Mouse (Mus musculus) ES-E14 (cell line): ENCODE measurements around the gene Ralb. TPM values are rescaled to one million over a fixed set of nuclear protein-coding genes. Genes with fewer than 3 reads are reported as not detected.

Experiments used
- DNase-seq: peaks from one replicate; pipeline ENCODE4 v3.0.0-alpha.2; 2013; ENCODE audit warnings: low read depth, low spot score
- H3K27ac ChIP-seq: 2 replicates; pipeline ENCODE4 v1.5.1; 2012; ENCODE audit warnings: low read depth, mild to moderate bottlenecking, low read length, moderate library complexity, mixed read lengths; ENCODE audit not compliant: poor library complexity, insufficient read depth, severe bottlenecking
- H3K36me3 ChIP-seq: 2 replicates; pipeline ENCODE4 v1.6.1; 2012; ENCODE audit warnings: mild to moderate bottlenecking, low read length, moderate library complexity, mixed read lengths; ENCODE audit not compliant: control insufficient read depth, poor library complexity, insufficient read depth, severe bottlenecking
- H3K4me1 ChIP-seq, 2 experiments: fragments of 150-350 bp in 1 of 2; sonication (generic) in 1 of 2; 2 replicates each; pipeline ENCODE4 v1.6.1; 2012; ENCODE audit warnings: low read length in 2 of 2, mild to moderate bottlenecking in 1 of 2, mixed read lengths in 1 of 2; ENCODE audit not compliant: control insufficient read depth in 2 of 2, insufficient read depth in 2 of 2, poor library complexity in 1 of 2
- H3K4me3 ChIP-seq, 2 experiments: fragments of 150-350 bp in 1 of 2; sonication (generic) in 1 of 2; 2 replicates each; pipeline ENCODE4 v1.5.1; 2012; ENCODE audit warnings: low read length in 2 of 2, low read depth in 1 of 2, mild to moderate bottlenecking in 1 of 2, mixed read lengths in 1 of 2; ENCODE audit not compliant: insufficient read depth in 1 of 2, poor library complexity in 1 of 2, severe bottlenecking in 1 of 2
- H3K9ac ChIP-seq: 2 replicates; pipeline ENCODE4 v1.6.1; 2012; ENCODE audit warnings: low read depth, mild to moderate bottlenecking, low read length, mixed read lengths; ENCODE audit not compliant: poor library complexity, insufficient read depth, severe bottlenecking
- H3K9me3 ChIP-seq: fragments of 150-350 bp; sonication (generic); 2 replicates; pipeline ENCODE4 v1.6.1; 2012; ENCODE audit warnings: low read depth, mild to moderate bottlenecking, low read length; ENCODE audit not compliant: control insufficient read depth, insufficient read depth
- CHD2 ChIP-seq: IDR thresholded peaks from 2 replicates; pipeline ENCODE4 v1.6.1; 2014; ENCODE audit warnings: mild to moderate bottlenecking, low read depth, low read length, inconsistent platforms
- HCFC1 ChIP-seq: IDR thresholded peaks from 2 replicates; pipeline ENCODE4 v1.6.1; 2012; ENCODE audit warnings: low read length, inconsistent platforms, borderline replicate concordance; ENCODE audit not compliant: insufficient read depth
- MAFK ChIP-seq: IDR thresholded peaks from 2 replicates; pipeline ENCODE4 v1.6.1; 2014; ENCODE audit warnings: mild to moderate bottlenecking, low read depth, low read length, inconsistent platforms; ENCODE audit not compliant: insufficient read depth
- ZC3H11A ChIP-seq: IDR thresholded peaks from 2 replicates; pipeline ENCODE4 v1.6.1; 2012; ENCODE audit warnings: low read depth, mild to moderate bottlenecking, inconsistent platforms, low read length, borderline replicate concordance
- ZNF384 ChIP-seq: IDR thresholded peaks from 2 replicates; pipeline ENCODE4 v1.6.1; 2012; ENCODE audit warnings: low read depth, low read length, inconsistent platforms
- in situ Hi-C, 2 experiments: fragments of 600-800 bp; cut with MboI; formaldehyde crosslinking; loops; one replicate each; pipeline ENCODE4 v1.15.1; 2025; ENCODE audit warnings: low sequenced_read_pairs in 2 of 2, inconsistent platforms in 1 of 2; ENCODE audit not compliant: unreplicated experiment in 2 of 2
- total RNA-seq: library from RNA; depleted of rRNA; stranded (reverse); fragments of 300-350 nt; gene quantifications from 2 replicates; pipeline ENCODE4 v1.2.3, GENCODE M21; 2012

Ralb gene
- total RNA-seq, 1 experiment: 30.8 TPM

DNA sequence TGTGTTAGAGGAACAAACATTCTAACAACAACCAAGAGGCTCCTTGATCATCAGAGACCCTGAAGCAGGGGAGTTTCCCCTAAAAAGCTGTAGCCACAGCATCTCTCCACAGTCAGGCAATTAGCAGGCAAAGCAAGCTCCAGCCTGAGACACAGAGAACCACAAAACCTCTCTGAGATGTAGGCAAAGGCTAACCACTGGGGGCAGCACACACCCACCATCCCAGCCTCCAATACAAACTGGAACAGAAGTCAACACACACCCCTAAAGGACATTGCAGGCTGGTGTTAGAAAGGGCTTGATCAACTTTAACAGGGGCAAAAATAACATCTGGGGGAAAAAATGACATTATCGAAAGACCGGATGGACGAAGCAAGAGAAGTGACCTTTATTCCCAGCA lies 20.1 kb downstream of the Ralb start:
- TF ChIP-seq ZNF384: no peak
- no peak for TF ChIP-seq ZC3H11A
- no peak for TF ChIP-seq CHD2
- no peak for TF ChIP-seq MAFK
- no peak for TF ChIP-seq HCFC1
- Histone ChIP-seq H3K4me1 (peaks cover 3 to 20% of the 10 kb centered on the region in 2 experiments; a peak in 3 of 4 replicates), H3K27ac (no peak overlapping the region), H3K9me3 (no peaks in the 10 kb centered on the region), H3K9ac (no peak overlapping the region), H3K36me3 (peaks cover 2% of the 10 kb centered on the region; the same call in 1 of the 2 replicates), H3K4me3 (no peak overlapping the region)
- in situ Hi-C loops: loop anchor here in 1 of 2 experiments (10.0 kb wide), 1 partner anchor 390 kb away; no protein-coding TSS in a partner anchor
- no peak for DNase-seq

DNA sequence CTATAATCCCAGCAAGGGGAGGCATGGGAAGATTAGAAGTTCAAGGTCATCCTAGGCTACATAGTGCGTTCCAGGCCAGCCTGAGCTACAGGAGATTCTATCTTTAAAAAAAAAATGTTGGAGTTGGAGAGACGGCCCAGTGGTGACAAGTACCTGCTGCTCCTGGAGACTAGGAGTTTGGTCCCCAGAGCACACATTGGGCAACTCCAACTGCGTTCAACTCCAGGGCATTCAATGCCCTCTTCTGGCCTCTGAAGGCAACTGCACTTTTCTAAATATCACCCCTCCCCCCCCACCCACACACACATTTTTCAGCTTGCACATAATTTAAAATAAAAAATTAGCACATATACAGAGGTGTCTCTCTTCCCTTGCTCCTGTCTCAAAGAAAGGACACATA lies 21.7 kb downstream of the Ralb start:
- TF ChIP-seq MAFK (no peak), ZC3H11A (0 out of 2 replicates have a peak, but pooled peaks have one; percentile 7)
- Histone ChIP-seq H3K9ac (no peak overlapping the region), H3K4me3 (no peak overlapping the region), H3K36me3 (peaks cover 2% of the 10 kb centered on the region; the same call in 1 of the 2 replicates), H3K4me1 (peaks cover 3 to 17% of the 10 kb centered on the region in 2 experiments; a peak in 3 of 4 replicates), H3K27ac (no peak overlapping the region), H3K9me3 (no peaks in the 10 kb centered on the region)
- no peak for DNase-seq
- in situ Hi-C loops: loop anchor here in 1 of 2 experiments (10.0 kb wide), 1 partner anchor 388 kb away; no protein-coding TSS in a partner anchor

DNA sequence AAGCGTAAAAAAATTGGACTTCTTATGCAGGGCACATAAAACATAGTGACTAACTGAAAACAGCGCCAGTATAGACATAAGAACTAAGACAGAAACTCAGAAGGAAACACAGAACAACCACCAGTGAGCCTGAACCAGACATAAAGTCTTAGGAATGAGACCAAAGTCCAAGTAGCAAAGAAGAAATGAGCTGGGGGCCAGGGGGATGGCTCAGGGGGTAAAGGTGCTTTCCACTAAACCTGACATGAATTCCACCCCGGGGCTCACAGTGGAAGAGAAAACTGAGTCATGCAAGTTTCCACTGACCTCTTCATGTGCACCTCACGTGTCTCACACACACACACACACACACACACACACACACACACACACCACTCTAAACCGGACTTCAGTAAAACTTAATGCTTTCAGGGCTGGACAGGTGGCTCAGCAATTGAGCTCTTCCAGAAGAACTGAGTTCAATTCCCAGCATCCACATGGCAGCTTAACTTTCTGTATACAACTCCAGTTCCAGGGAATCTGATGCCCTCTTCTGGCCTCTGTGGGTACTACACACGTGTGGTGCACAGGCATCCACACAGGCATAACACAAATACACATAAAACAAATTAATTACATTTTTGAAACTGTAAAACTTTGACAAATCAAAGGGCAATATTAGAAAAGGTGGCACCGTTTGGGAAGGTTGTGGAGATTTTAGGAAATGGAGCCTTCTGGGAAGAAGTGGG lies 23.2 kb downstream of the Ralb start:
- no peak overlapping the region for H3K4me3 ChIP-seq
- in situ Hi-C loops: loop anchor here in 1 of 2 experiments (10.0 kb wide), 1 partner anchor 387 kb away; no protein-coding TSS in a partner anchor
- H3K27ac ChIP-seq: no peak overlapping the region
- no peaks in the 10 kb centered on the region for H3K9me3 ChIP-seq
- H3K36me3 ChIP-seq: peaks cover 2% of the 10 kb centered on the region; the same call in 1 of the 2 replicates
- DNase-seq: no peak
- H3K4me1 ChIP-seq: peaks cover 0 to 8% of the 10 kb centered on the region in 2 experiments; a peak in 1 of 4 replicates
- TF ChIP-seq ZC3H11A: peak; percentile 11; the same call in 1 of the 2 replicates
- no peak for TF ChIP-seq HCFC1
- H3K9ac ChIP-seq: no peak overlapping the region

DNA sequence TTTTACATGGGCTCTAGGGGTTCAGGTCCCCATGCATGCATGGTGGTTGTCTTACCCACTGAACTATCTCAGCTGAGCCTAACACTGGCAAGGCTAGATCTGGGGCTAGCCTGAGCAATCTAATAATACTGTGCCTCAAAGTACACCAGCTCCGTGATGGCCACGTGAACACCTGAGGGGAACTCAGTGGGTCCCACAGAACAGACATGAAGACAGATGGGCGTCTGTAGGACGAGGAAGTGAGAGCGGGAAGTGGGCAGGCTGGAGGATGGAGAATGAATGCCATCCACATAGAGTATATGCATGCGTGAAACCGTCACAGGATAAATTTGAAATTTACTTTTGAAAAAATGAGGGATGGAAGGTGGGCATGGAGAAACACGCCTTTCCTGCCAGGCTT lies 23.9 kb downstream of the Ralb start:
- Histone ChIP-seq H3K27ac (no peak overlapping the region), H3K4me3 (no peak overlapping the region), H3K36me3 (peaks cover 2% of the 10 kb centered on the region; the same call in 1 of the 2 replicates), H3K9me3 (no peaks in the 10 kb centered on the region), H3K9ac (no peak overlapping the region), H3K4me1 (peaks cover 0 to 5% of the 10 kb centered on the region in 2 experiments; a peak in 1 of 4 replicates)
- TF ChIP-seq ZC3H11A: no peak
- TF ChIP-seq ZNF384: no peak
- no peak for DNase-seq
- in situ Hi-C loops: loop anchor here in 1 of 2 experiments (10.0 kb wide), 1 partner anchor 386 kb away; no protein-coding TSS in a partner anchor

DNA sequence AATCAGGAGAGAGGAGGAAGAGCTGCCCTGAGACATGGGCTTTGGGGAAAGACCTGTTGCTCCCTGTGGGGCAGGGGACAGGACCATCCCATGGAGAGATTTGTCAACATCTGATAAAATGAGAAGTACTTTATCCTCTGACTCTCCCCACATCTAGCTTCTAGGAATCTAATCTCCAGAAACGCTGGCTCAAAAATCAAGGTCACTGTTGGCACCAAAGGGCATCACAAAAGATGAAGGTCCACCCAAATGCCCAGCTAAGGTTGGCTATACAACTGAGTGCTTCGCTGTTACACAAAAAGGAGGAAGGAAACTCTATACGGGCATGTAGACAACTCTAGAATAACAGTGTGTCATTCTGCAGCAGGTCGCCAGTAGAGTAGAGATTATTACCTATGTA lies 25.0 kb downstream of the Ralb start:
- no peak overlapping the region for H3K9ac ChIP-seq
- H3K9me3 ChIP-seq: no peaks in the 10 kb centered on the region
- H3K27ac ChIP-seq: no peak overlapping the region
- peaks cover 0 to 5% of the 10 kb centered on the region in 2 experiments; a peak in 1 of 4 replicates for H3K4me1 ChIP-seq
- peaks cover 4% of the 10 kb centered on the region; the same call in 1 of the 2 replicates for H3K36me3 ChIP-seq
- TF ChIP-seq ZNF384 (no peak), CHD2 (no peak), HCFC1 (no peak), ZC3H11A (no peak), MAFK (no peak)
- no peak overlapping the region for H3K4me3 ChIP-seq
- in situ Hi-C loops: loop anchor here in 1 of 2 experiments (10.0 kb wide), 1 partner anchor 385 kb away; no protein-coding TSS in a partner anchor
- DNase-seq: no peak
